Comparison of ENCODE assay signal across 8 mouse cellular contexts in the genomic region with DNA sequence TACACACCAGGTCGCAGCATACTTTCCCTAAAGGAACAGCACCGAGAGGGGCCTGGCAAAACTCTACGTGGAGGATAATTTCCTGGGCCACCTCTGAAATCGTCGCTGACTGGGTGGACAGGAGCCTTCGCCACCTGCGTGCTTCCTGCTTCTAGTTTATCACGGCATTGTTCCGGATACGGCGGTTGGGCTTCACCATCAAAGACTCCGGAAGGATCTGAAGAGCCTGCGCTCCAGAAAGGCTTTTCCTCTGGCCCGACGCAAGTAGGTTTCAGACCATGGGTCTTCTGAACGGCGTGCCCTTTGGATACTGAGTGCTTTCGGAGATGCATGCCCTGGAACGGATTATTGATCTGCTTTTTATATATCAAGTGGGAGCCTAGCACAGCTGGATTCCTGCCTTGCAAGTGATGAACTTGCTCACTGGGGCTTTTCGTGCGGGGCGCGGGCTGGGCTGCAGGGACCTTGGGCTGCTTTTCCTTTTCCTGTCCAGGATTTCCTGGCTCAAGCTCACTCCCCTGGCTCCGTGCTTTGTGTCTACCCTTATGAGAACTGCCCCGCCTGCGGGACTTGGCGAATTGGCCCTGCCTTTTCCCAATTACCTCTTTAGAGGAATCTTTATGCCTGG. TPM values are rescaled to one million over a fixed set of nuclear protein-coding genes. Genes with fewer than 3 reads are reported as not detected.
DNase-seq lines count a peak whose midpoint lies in the region; ATAC-seq and TF ChIP-seq lines count a peak whose summit lies in the region.

No protein-coding gene starts in this region.

- intact Hi-C loops in heart, postnatal 25 days (cut with DNase I) = loop anchor here (10.0 kb wide), 1 partner anchor 160 kb away; no protein-coding TSS in a partner anchor

- no peak overlapping the region for H3K4me2 ChIP-seq in hindbrain, embryonic 14.5 days (replicated peaks)
- H3K4me2 ChIP-seq in limb, embryonic 14.5 days (replicated peaks; ENCODE audit: low read depth, low read length, severe bottlenecking) = peak overlapping the region; percentile 34
- peak overlapping the region; percentile 24 for H3K4me2 ChIP-seq in neural tube, embryonic 13.5 days

- no peaks in the 10 kb centered on the region for H3K36me3 ChIP-seq in hindbrain, embryonic 10.5 days
- no peaks in the 10 kb centered on the region for H3K36me3 ChIP-seq in hindbrain, embryonic 14.5 days (replicated peaks; ENCODE audit: control insufficient read depth, insufficient read depth)
- no peaks in the 10 kb centered on the region for H3K36me3 ChIP-seq in limb, embryonic 14.5 days (ENCODE audit: control insufficient read depth, insufficient read depth, low read length)
- no peaks in the 10 kb centered on the region for H3K36me3 ChIP-seq in neural tube, embryonic 13.5 days

- H3K9ac ChIP-seq in hindbrain, embryonic 14.5 days = no peak overlapping the region
- no peak overlapping the region for H3K9ac ChIP-seq in limb, embryonic 14.5 days (ENCODE audit: low read depth, low read length, severe bottlenecking)
- H3K9ac ChIP-seq in neural tube, embryonic 13.5 days = no peak overlapping the region

- ATAC-seq in hindbrain, embryonic 14.5 days (ENCODE audit: low FRiP score) = no peak
- ATAC-seq in common myeloid progenitor, adult 5-6 weeks (replicated peaks; ENCODE audit: low read depth, poor library complexity, severe bottlenecking) = peak; percentile 72
- no peak for ATAC-seq in limb, embryonic 14.5 days (ENCODE audit: low FRiP score, low read depth)
- no peak for ATAC-seq in neural tube, embryonic 13.5 days (ENCODE audit: low read depth)
- no peak for ATAC-seq in erythroblast, adult 5-6 weeks (replicated peaks; ENCODE audit: low FRiP score, poor library complexity, severe bottlenecking)

- no peak for DNase-seq in hindbrain, embryonic 10.5 days (ENCODE audit: low spot score)
- no peak for DNase-seq in hindbrain, embryonic 14.5 days (ENCODE audit: low spot score)
- peak; percentile 69 for DNase-seq in heart, postnatal 25 days (ENCODE audit: low spot score)
- DNase-seq in limb, embryonic 14.5 days (ENCODE audit: low spot score) = no peak
- DNase-seq in cerebellum, adult 11 months = no peak

- peaks cover 6% of the 10 kb centered on the region; the same call in 1 of the 2 replicates for H3K4me1 ChIP-seq in hindbrain, embryonic 10.5 days (replicated peaks)
- no peaks in the 10 kb centered on the region for H3K4me1 ChIP-seq in hindbrain, embryonic 14.5 days (replicated peaks; ENCODE audit: control insufficient read depth, insufficient read depth, low read length)
- no peaks in the 10 kb centered on the region for H3K4me1 ChIP-seq in limb, embryonic 14.5 days (ENCODE audit: control insufficient read depth, insufficient read depth, low read length)
- no peaks in the 10 kb centered on the region for H3K4me1 ChIP-seq in neural tube, embryonic 13.5 days (replicated peaks)

- 60% methylated on average over 27 of the region's 27 CpGs for WGBS in hindbrain, embryonic 10.5 days
- WGBS in hindbrain, embryonic 14.5 days = 64% methylated on average over 27 of the region's 27 CpGs
- WGBS in limb, embryonic 14.5 days = 55% methylated on average over 27 of the region's 27 CpGs
- WGBS in neural tube, embryonic 13.5 days = 57% methylated on average over 27 of the region's 27 CpGs

- H3K27me3 ChIP-seq in hindbrain, embryonic 10.5 days (ENCODE audit: insufficient read depth, poor library complexity, severe bottlenecking) = peaks cover 14% of the 10 kb centered on the region
- no peaks in the 10 kb centered on the region for H3K27me3 ChIP-seq in hindbrain, embryonic 14.5 days (ENCODE audit: control insufficient read depth, insufficient read depth, low read length)
- no peaks in the 10 kb centered on the region for H3K27me3 ChIP-seq in limb, embryonic 14.5 days (ENCODE audit: control insufficient read depth, insufficient read depth, low read length)
- H3K27me3 ChIP-seq in neural tube, embryonic 13.5 days = peaks cover 16% of the 10 kb centered on the region; the same call in 1 of the 2 replicates

- no peaks in the 10 kb centered on the region for H3K9me3 ChIP-seq in hindbrain, embryonic 10.5 days
- H3K9me3 ChIP-seq in hindbrain, embryonic 14.5 days (ENCODE audit: control insufficient read depth, low read length) = no peaks in the 10 kb centered on the region
- H3K9me3 ChIP-seq in limb, embryonic 14.5 days (ENCODE audit: control insufficient read depth, low read length) = no peaks in the 10 kb centered on the region
- H3K9me3 ChIP-seq in neural tube, embryonic 13.5 days = no peaks in the 10 kb centered on the region

- H3K4me3 ChIP-seq in hindbrain, embryonic 10.5 days = no peak overlapping the region
- no peak overlapping the region for H3K4me3 ChIP-seq in hindbrain, embryonic 14.5 days (replicated peaks; ENCODE audit: low read length)
- no peak overlapping the region for H3K4me3 ChIP-seq in limb, embryonic 14.5 days (replicated peaks; ENCODE audit: low read length)
- no peak overlapping the region for H3K4me3 ChIP-seq in neural tube, embryonic 13.5 days

- no peak for TF ChIP-seq POLR2A in limb, embryonic 14.5 days (IDR thresholded peaks at IDR 0.05; ENCODE audit: borderline replicate concordance, extremely low read depth, insufficient read depth, insufficient read length)

- H3K27ac ChIP-seq in hindbrain, embryonic 10.5 days = peak overlapping the region; percentile 59; the same call in 1 of the 2 replicates
- no peak overlapping the region for H3K27ac ChIP-seq in hindbrain, embryonic 14.5 days
- H3K27ac ChIP-seq in limb, embryonic 14.5 days (replicated peaks; ENCODE audit: low read depth, low read length) = no peak overlapping the region
- H3K27ac ChIP-seq in neural tube, embryonic 13.5 days (replicated peaks) = 0 out of 2 replicates have a peak overlapping the region, but pooled peaks have one; percentile 33

RNA-seq across cellular contexts. Expression of a gene that starts 14.1 kb away (rescaled TPM):
- polyA plus RNA-seq in hindbrain, embryonic 10.5 days (2016; fragmentation: Nextera tagmentation; extraction: Ambion mirVana) = 95.7 and 99.7 TPM in 2 replicates
- polyA plus RNA-seq in hindbrain, embryonic 14.5 days (2014; fragmentation: Nextera tagmentation; extraction: Ambion mirVana) = 87.5 and 90.1 TPM in 2 replicates
- total RNA-seq in common myeloid progenitor, adult 5-6 weeks (2017) = 109 and 111 TPM in 2 replicates
- total RNA-seq in heart, postnatal 25 days (2021) = 10 to 100 TPM; 48.2 to 51.7 TPM
- 83.4 and 120 TPM in 2 replicates for polyA plus RNA-seq in limb, embryonic 14.5 days (2012; rRNA removed)
- 165 and 176 TPM in 2 replicates for polyA plus RNA-seq in limb, embryonic 14.5 days (2014; fragmentation: Nextera tagmentation; extraction: Ambion mirVana)
- polyA plus RNA-seq in neural tube, embryonic 13.5 days (2015; fragmentation: Nextera tagmentation; extraction: Ambion mirVana) = 88.3 and 96.9 TPM in 2 replicates
- total RNA-seq in erythroblast, adult 5-6 weeks (2015; ENCODE audit: low replicate concordance) = 38.0 and 41.0 TPM in 2 replicates
- total RNA-seq in erythroblast, adult 5-6 weeks (2017; ENCODE audit: low replicate concordance) = 21.0 and 22.2 TPM in 2 replicates

Comparison
In these comparisons a context has a peak if more than half of its experiments do, and no peak if none do; other contexts are left out.
1. H3K27ac ChIP-seq: peak in hindbrain, embryonic 10.5 days (single experiment) and neural tube, embryonic 13.5 days (single experiment); none in hindbrain, embryonic 14.5 days (single experiment) and limb, embryonic 14.5 days (single experiment).